Mouse (Mus musculus) left cerebral cortex, postnatal 25 days (tissue): Measurements from ENCODE around the gene Tlr2. TPM values are rescaled to one million over a fixed set of nuclear protein-coding genes. Genes with fewer than 3 reads are reported as not detected.
"Not testable (repeated sequence)": the region's sequence is repeated elsewhere in the genome, so short reads cannot be mapped to it uniquely, and the experiment has no call there.

Experiments
- DNase-seq, 2 experiments: peaks; one replicate each; pipeline ENCODE4 v3.0.0; 2022; ENCODE audit warnings: low spot score in 2 of 2, mixed read lengths in 1 of 2
- intact Hi-C: fragments of 180-260 bp; cut with DNase I; formaldehyde crosslinking; loops from one replicate; pipeline ENCODE4 v1.15.1; 2025
- total RNA-seq, 2 experiments: library from RNA; stranded (reverse); gene quantifications; 2 replicates each; pipeline ENCODE4 v1.2.3; 2021

Tlr2 gene
- total RNA-seq = under 1 TPM; 0.80 to 0.87 TPM

DNA sequence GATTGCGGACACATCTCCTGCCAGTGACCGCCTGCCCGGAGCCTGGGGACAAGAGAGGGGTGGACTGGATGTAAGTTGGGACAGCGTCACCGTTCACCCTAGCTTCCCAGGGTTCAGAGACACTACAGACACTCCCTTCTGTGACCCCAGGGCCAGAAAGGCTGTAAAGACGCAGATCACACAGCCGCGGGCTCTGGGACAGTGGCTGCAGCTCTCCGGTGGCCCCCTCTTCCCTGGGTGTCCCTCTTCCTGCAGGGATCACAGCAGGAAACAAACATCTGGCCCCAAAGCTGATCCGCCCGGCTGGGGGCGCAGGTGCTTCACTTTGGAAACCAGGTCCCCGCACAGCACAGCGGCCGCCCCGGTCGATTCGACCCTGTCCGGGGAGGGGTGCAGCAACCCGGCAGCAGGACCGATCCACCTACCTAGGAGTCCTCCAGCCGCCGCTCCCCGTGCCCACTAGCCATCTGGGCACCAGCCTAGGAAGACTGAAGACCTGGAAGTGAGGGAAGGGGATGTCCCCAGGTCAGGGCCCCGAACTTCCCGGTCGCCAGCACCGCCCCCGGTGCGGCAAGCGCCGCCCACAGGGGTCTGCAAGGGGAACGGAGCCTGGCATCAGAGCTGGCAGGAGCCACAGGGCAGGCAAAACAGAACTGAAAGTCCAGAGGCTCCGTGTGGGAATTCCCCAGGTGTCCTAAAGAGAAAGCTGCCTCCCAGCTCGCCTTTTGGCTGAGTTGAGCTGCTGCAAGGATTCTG, at the start of gene Tlr2:
Gene Tlr2, minus strand, starts transcription at position 673 of the 756 bp plus-strand sequence.
- DNase-seq = peak in 1 of 2 experiments; percentile 16
- intact Hi-C loops = loop anchor here (2.0 kb wide), 1 partner anchor 58 kb away; no protein-coding TSS in a partner anchor

- DNase-seq = no peak
- intact Hi-C loops = no loop called here
Observed at GRCm38 (mm10) chr3:83885163-83885562, 43.6 kb upstream of the Tlr2 start.

DNA sequence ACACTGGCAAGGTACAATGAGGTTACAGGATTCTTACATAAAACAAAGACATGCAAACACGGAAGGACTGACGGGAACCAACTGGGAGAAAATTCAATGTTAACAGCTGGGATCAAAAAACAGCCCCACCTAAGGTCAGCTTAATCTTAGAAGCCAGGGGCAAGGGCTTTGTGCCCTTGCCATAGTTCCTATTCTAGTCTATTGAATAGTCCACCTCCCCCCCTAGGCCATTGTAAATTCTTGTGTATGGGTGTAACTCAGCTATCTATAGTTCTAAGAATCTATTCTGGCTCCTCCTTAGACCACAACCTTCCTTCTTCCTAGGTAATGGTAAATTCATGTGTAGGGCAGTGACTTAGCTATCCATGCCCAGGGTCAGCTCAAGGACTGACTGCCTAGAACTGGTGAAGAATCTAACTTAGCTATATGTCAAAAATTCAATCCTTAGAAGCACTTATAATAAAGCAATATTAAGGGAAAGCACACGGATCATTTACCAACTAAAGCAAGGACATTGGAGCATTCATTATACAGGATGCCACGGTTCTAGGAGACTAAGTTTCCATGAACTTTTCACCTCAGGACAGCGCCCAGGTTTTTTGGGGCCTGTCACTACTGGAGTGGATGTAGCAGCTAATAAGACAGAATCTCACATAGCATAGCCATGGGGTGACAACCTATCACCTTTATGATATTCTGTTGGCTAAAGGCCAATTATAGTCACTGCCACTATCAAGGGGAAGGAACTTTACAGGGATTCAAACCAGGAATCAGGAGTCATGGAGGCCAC, 37.9 kb upstream of the Tlr2 start:
- intact Hi-C loops, DNase-seq: not testable (repeated sequence)

GRCm38 (mm10) chr3:83878801-83879200, 37.2 kb upstream of the Tlr2 start:
- intact Hi-C loops = no loop called here
- no peak for DNase-seq

DNA sequence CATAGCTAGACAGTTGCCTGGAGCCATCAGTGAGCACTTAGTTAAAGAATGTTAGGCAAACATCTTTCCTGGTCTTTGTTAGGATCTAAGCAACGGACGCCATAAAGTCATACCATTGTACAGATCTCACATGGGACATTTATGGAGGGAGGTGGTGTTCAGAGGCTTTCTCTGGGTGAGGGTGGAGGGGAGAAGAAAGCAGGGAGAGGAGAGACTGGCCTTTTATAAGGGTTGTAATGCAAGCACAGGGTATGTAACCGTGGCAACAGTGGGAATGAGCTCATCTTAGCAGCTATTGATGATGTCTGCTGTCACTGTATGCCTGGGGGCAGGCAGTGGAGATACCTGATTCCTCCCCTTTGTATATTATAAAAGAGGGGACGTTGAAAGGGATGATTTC, 34.7 kb upstream of the Tlr2 start:
- no peak for DNase-seq
- intact Hi-C loops = no loop called here

DNA sequence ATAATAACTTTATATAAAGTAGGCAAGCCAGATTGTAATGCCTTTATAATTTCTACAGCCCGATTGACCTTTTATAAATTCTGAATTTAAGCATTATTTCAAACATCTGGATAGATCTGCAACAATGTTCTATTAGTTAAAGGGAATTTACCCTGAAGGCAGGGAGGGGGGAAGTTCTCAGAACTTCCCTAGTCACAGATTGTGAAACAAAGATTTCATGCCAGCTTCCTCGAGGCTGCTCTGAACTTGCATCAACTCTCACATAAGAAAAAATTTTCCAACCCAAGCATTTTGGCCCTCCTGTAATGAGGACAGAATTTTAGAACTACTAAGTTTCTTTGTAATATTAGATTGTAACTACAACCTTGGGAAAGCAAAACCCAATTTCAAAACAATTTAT, 33.5 kb upstream of the Tlr2 start:
- DNase-seq, intact Hi-C loops: not testable (repeated sequence)

DNA sequence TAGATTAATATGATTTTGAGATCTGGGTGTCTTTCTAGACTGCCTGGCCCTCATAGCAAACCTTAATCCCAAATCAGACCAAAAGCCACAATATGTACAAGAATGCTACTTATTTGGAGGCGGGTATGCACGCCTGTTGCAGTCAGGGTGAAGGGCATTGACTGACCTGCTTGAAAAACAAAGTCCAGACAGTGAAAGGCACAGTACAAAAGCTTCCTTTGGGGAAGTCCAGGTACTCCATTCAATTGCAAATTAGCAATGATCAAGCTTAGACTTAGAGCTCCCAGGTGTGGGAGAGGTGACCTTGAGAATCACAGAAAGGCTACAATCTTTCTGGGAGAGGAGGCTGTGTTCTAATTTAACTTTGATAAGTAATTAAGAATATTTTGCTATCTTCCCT, 31.3 kb upstream of the Tlr2 start:
- intact Hi-C loops = not testable (repeated sequence)

GRCm38 (mm10) chr3:83871962-83872361, 30.4 kb upstream of the Tlr2 start:
- DNase-seq, intact Hi-C loops: not testable (repeated sequence)

More for the DNA sequence above, 31.3 kb upstream of the Tlr2 start:
- not testable (repeated sequence) for DNase-seq

DNA sequence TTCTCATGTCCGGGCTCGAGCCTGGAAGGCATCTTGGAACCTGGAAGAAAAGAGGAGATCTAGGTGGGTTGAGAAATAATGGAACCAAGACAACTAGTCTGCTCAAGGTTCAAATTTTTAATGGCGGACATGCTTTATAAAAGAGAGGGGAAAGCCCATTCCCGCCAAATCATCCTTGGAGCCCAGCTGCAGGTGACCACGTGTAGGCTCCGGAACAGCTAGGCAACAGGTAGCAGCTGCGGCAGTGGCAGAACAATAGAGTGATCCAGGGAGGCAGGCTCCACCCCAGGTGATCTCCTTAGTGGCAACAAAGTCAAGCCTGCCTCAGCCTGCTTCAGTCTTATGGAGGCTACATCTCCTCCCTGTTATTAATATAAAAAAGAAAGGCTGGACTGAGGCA, 30.0 kb upstream of the Tlr2 start:
- DNase-seq, intact Hi-C loops: not testable (repeated sequence)

DNA sequence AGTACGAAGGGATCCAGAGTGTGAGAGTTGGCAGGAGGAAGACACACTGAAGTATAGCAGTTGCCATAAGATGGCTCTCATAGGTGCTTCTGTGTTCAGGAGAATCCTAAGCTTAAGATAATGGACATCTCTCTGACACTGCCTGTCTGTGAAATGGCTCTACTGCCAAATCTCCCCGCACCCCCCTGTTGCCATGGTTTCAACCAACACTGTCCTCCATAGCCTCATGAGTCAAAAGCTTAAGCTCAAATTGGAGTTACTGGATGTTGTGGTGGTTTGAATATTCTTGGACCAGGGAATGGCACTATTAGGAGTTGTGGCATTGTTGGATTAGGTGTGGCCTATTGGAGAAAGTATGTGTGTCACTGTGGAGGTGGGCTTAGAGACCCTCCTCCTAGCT, 28.2 kb upstream of the Tlr2 start:
- no peak for DNase-seq
- intact Hi-C loops = no loop called here

DNA sequence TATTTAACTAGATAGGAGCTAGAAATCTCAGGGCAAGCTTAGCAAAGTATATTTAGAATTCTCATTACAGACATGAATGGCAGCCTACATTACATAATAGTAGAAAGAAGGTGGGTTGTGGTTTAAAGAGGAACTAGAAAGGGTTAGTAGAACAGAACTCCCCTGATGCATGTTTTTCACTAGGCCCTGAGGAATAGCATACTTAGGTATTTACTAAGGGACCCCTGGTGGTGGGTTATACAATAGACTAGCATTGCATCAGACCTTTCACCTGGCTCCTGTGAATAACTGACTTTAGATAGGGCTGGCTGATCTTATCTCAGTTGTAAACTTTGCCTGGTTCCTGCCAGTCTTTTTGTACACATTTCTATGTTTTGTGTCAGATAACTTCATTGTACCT, 25.5 kb upstream of the Tlr2 start:
- DNase-seq, intact Hi-C loops: not testable (repeated sequence)

DNA sequence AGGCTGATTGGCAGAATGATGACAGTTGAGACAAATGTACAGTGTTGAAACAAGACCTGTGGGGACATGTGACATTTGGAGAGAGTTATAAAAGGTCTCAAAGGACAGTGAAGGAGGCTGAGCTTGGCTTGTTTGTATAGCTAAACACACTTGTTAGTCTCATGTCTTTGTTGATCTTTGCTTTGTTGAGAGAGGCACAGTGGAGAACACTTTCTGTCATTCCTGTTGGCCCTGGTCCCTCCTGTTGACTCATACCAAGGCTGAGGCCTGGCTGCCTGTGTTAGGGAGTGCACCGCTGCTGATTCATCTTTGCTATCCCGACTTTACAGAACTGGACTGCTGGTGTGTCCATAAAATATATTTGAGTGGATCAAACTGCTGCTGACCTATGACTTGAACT, 23.6 kb upstream of the Tlr2 start:
- DNase-seq = no peak
- intact Hi-C loops = no loop called here

DNA sequence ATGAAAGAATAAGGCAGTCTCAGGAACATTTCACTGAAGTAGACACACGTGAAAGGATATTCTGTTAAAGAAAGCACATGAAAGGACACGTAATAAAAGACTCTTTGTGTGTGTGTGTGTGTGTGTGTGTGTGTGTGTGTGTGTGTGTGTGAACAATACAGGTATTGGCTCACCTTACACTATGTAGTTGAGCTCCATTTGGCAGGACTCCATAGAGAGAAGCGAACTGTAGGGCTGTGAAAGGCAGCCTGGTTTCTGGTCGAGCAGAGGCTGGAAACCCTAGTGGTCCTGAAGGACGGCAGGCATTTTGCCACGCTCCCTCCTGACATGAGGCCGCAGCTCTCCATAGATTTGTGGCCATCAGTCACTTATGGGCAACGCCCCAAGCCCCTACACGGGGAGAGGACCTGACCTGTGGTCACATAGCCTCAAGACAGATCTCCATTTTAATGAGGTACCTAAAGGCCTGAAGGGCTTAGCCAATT, 22.5 kb upstream of the Tlr2 start:
- intact Hi-C loops = no loop called here
- no peak for DNase-seq

- DNase-seq = peak; percentile 50 to 90
- intact Hi-C loops = no loop called here
Observed at GRCm38 (mm10) chr3:83862956-83863355, 21.4 kb upstream of the Tlr2 start.

- intact Hi-C loops = no loop called here
Observed at GRCm38 (mm10) chr3:83859595-83859994, 18.0 kb upstream of the Tlr2 start.

GRCm38 (mm10) chr3:83859071-83859470, 17.5 kb upstream of the Tlr2 start:
- no peak for DNase-seq
- intact Hi-C loops = no loop called here

More at GRCm38 (mm10) chr3:83859595-83859994, 18.0 kb upstream of the Tlr2 start:
- DNase-seq = no peak

- intact Hi-C loops = no loop called here
- DNase-seq = no peak
Observed at GRCm38 (mm10) chr3:83857621-83858020, 16.1 kb upstream of the Tlr2 start.

- DNase-seq = no peak
- intact Hi-C loops = no loop called here
Observed at GRCm38 (mm10) chr3:83855643-83856042, 14.1 kb upstream of the Tlr2 start.

DNA sequence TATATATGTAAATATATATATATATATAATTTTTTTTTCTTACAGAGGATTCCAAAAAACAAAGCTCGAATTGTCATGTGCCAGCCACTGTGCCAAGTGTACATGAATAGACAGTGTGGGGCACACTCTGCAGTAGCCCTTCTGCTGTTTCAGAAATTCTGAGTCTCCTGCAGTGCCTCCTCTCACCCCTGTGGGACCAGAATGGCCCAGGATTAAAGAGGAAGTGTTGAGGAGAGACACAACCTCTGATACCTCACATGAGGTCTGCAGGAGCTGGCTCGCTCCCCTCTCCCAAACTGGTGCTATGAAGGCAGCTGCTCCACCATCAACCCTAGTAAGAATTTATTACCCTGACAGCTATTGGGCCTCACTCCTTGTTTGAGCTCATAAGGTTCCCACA, 7.8 kb upstream of the Tlr2 start:
- DNase-seq = no peak
- intact Hi-C loops = no loop called here

- intact Hi-C loops = no loop called here
- DNase-seq = no peak
Observed at GRCm38 (mm10) chr3:83844766-83845520, 3.4 kb upstream of the Tlr2 start.
